Mouse (Mus musculus): ENCODE measurements around the gene Steap1. TPM values are rescaled to one million over a fixed set of nuclear protein-coding genes. Genes with fewer than 3 reads are reported as not detected.

Steap1 gene
- polyA plus RNA-seq, 1 experiment from 2014 or later, result 0.88 TPM

GRCm38 (mm10) chr5:5722217-5722616, 26.9 kb downstream of the Steap1 start:
- Histone ChIP-seq H3K27ac (ENCODE audit: low read depth, low read length) (no peak overlapping the region), H3K4me3 (ENCODE audit: low read depth, low read length) (no peak overlapping the region), H3K4me1 (ENCODE audit: control insufficient read depth, insufficient read depth, low read length) (no peaks in the 10 kb centered on the region), H3K27me3 (ENCODE audit: control insufficient read depth, insufficient read depth, low read length) (no peaks in the 10 kb centered on the region), H3K9ac (replicated peaks; ENCODE audit: low read depth, low read length) (no peak overlapping the region), H3K9me3 (ENCODE audit: control insufficient read depth, low read length) (no peaks in the 10 kb centered on the region), H3K36me3 (ENCODE audit: control insufficient read depth, insufficient read depth, low read length) (no peaks in the 10 kb centered on the region), H3K4me2 (ENCODE audit: low read depth, low read length) (no peak overlapping the region)
- ATAC-seq (ENCODE audit: low read depth), result no peak
- 68% methylated on average over 7 of the region's 7 CpGs for WGBS

DNA sequence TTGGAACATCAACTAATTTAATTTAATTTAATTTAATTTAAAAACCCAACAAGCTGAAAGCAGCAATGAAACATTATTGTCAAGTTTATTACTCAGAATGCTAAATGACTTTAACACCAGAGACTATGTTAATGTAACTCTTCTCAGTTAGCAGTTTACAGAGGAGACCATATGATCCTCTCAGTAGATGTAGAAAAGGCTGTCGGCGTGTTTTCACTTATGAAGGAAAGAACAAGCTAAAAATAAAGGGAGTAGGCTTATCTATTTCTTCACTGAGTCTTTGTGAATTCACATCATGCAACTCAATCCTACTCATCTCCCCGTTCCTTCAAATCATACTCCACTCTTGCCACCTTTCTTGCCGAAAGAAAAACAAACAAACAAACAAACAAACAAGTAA, 38.1 kb downstream of the Steap1 start:
- H3K36me3 ChIP-seq (ENCODE audit: control insufficient read depth, insufficient read depth, low read length), result no peaks in the 10 kb centered on the region
- no peak overlapping the region for H3K27ac ChIP-seq (ENCODE audit: low read depth, low read length)
- no peak overlapping the region for H3K4me2 ChIP-seq (ENCODE audit: low read depth, low read length)
- H3K9me3 ChIP-seq (ENCODE audit: control insufficient read depth, low read length), result no peaks in the 10 kb centered on the region
- H3K9ac ChIP-seq (replicated peaks; ENCODE audit: low read depth, low read length), result no peak overlapping the region
- H3K4me3 ChIP-seq (ENCODE audit: low read depth, low read length), result no peak overlapping the region
- no peaks in the 10 kb centered on the region for H3K4me1 ChIP-seq (ENCODE audit: control insufficient read depth, insufficient read depth, low read length)
- no peak for ATAC-seq (ENCODE audit: low read depth)
- H3K27me3 ChIP-seq (ENCODE audit: control insufficient read depth, insufficient read depth, low read length), result no peaks in the 10 kb centered on the region
- WGBS, result 88% methylated on average over 4 of the region's 4 CpGs

DNA sequence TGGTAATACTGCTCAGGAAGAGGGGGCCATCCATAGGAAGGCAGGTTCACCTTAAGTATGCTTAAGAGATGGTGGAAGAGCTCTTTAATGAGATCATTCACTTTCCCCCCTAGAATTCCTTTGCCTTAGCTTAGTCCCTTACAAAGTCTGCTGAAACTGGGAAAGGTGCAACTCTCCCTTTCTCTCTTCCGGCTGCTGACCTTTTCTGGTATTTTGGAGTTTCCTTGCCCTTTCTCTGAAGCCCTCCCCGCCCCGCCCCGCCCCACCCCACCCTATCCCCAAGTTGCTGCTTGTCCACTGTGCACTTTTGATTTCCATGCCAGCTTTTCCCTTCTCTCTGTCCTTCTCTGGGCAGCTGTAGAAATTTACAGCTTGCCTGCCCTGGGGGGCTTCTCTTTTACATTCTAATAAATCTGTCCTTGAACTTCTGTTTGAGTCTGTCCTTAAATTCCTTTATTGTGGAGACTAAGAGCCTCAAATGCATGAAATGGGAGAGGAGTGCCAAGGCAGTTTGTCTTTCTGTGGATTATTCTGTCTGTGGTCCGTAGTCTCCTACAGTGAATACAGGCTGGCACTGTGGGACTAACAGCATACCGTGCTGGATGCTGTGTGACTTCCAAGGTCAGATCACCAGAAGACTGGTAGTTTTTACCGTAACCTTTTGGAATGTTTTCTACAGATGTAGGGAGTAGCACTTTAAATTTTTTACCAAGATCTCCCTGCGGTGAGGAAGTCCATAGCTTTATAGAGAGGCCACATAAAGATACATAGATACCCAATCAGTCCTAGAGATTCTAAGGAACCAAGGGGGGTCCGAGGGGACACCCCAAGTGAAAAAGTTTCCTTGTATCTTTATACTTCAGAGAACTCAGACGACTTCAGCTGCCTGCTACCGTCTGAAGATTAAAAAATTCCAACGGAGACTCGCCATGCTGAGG, 41.5 kb downstream of the Steap1 start:
- Histone ChIP-seq H3K4me1 (ENCODE audit: control insufficient read depth, insufficient read depth, low read length) (no peaks in the 10 kb centered on the region), H3K4me3 (ENCODE audit: low read depth, low read length) (no peak overlapping the region), H3K36me3 (ENCODE audit: control insufficient read depth, insufficient read depth, low read length) (no peaks in the 10 kb centered on the region), H3K27ac (ENCODE audit: low read depth, low read length) (no peak overlapping the region), H3K9ac (replicated peaks; ENCODE audit: low read depth, low read length) (no peak overlapping the region), H3K9me3 (ENCODE audit: control insufficient read depth, low read length) (no peaks in the 10 kb centered on the region), H3K4me2 (ENCODE audit: low read depth, low read length) (no peak overlapping the region), H3K27me3 (ENCODE audit: control insufficient read depth, insufficient read depth, low read length) (no peaks in the 10 kb centered on the region)
- ATAC-seq (ENCODE audit: low read depth), result peak; percentile 60; the same call in 1 of the 2 replicates
- 44% methylated on average over 13 of the region's 13 CpGs for WGBS

GRCm38 (mm10) chr5:5705019-5705418, 44.1 kb downstream of the Steap1 start:
- H3K4me2 ChIP-seq (ENCODE audit: low read depth, low read length), result no peak overlapping the region
- no peaks in the 10 kb centered on the region for H3K9me3 ChIP-seq (ENCODE audit: control insufficient read depth, low read length)
- H3K27ac ChIP-seq (ENCODE audit: low read depth, low read length), result no peak overlapping the region
- H3K27me3 ChIP-seq (ENCODE audit: control insufficient read depth, insufficient read depth, low read length), result no peaks in the 10 kb centered on the region
- ATAC-seq (ENCODE audit: low read depth), result no peak
- no peak overlapping the region for H3K4me3 ChIP-seq (ENCODE audit: low read depth, low read length)
- H3K36me3 ChIP-seq (ENCODE audit: control insufficient read depth, insufficient read depth, low read length), result no peaks in the 10 kb centered on the region
- no peaks in the 10 kb centered on the region for H3K4me1 ChIP-seq (ENCODE audit: control insufficient read depth, insufficient read depth, low read length)
- H3K9ac ChIP-seq (replicated peaks; ENCODE audit: low read depth, low read length), result no peak overlapping the region
- WGBS, result 25% methylated on average over 2 of the region's 2 CpGs

GRCm38 (mm10) chr5:5700386-5700785, 48.7 kb downstream of the Steap1 start:
- H3K36me3 ChIP-seq (ENCODE audit: control insufficient read depth, insufficient read depth, low read length), result no peaks in the 10 kb centered on the region
- no peak overlapping the region for H3K9ac ChIP-seq (replicated peaks; ENCODE audit: low read depth, low read length)
- H3K4me1 ChIP-seq (ENCODE audit: control insufficient read depth, insufficient read depth, low read length), result no peaks in the 10 kb centered on the region
- no peak overlapping the region for H3K27ac ChIP-seq (ENCODE audit: low read depth, low read length)
- no peak overlapping the region for H3K4me3 ChIP-seq (ENCODE audit: low read depth, low read length)
- WGBS, result 90% methylated on average over 2 of the region's 2 CpGs
- H3K4me2 ChIP-seq (ENCODE audit: low read depth, low read length), result no peak overlapping the region
- no peak for ATAC-seq (ENCODE audit: low read depth)
- no peaks in the 10 kb centered on the region for H3K27me3 ChIP-seq (ENCODE audit: control insufficient read depth, insufficient read depth, low read length)
- H3K9me3 ChIP-seq (ENCODE audit: control insufficient read depth, low read length), result no peaks in the 10 kb centered on the region

DNA sequence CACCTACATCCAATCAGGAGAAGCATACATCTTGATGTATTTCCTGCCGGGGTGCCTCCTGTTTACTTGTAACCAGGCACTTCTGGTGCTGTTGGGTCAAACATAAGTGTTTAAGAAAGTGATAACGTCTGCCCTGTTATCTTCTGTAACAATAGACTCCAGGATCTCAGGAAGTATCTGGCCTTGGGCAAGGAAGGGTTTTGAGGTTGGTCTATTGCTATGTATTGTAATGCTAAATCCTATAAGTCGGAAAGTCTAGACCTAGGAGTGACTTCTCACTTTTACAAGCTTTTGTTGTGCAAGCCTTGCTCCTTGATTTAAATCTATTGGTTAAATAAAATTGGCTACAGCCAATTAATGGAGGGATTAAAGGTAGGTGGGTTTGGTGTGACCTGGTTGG, 50.3 kb downstream of the Steap1 start:
- H3K27me3 ChIP-seq (ENCODE audit: control insufficient read depth, insufficient read depth, low read length), result peaks cover 2% of the 10 kb centered on the region; the same call in 1 of the 2 replicates
- no peak overlapping the region for H3K4me3 ChIP-seq (ENCODE audit: low read depth, low read length)
- no peaks in the 10 kb centered on the region for H3K36me3 ChIP-seq (ENCODE audit: control insufficient read depth, insufficient read depth, low read length)
- ATAC-seq (ENCODE audit: low read depth), result no peak
- WGBS, result 79% methylated on average over 3 of the region's 3 CpGs
- H3K4me1 ChIP-seq (ENCODE audit: control insufficient read depth, insufficient read depth, low read length), result no peaks in the 10 kb centered on the region
- H3K4me2 ChIP-seq (ENCODE audit: low read depth, low read length), result no peak overlapping the region
- no peak overlapping the region for H3K27ac ChIP-seq (ENCODE audit: low read depth, low read length)
- H3K9ac ChIP-seq (replicated peaks; ENCODE audit: low read depth, low read length), result no peak overlapping the region
- H3K9me3 ChIP-seq (ENCODE audit: control insufficient read depth, low read length), result no peaks in the 10 kb centered on the region

DNA sequence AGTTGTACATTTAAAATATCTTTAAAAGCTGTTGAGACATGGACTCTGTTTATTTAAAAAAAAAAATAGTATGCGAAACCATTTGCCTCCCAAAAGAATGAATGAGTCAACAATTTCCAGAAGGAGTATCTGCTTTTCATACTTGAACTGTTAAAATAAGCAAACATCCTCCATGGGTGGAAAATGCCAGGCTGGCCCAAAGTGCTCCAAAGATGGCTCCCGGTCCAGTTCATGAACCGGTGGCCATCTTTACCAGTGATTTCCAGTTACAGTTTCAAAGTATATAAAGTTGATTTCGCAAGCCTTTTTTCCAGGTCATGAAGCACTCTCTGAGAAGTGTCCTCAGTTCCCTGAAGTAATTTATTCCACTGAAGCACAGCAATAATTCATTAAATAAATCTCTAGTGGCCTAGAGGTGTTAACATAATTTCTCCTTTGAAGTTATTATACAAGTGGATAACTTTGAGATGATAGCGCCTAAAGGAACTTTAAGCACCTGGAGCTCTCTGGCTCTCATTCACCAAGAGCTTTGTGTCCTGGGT, 53.7 kb downstream of the Steap1 start:
- no peak for ATAC-seq (ENCODE audit: low read depth)
- Histone ChIP-seq H3K36me3 (ENCODE audit: control insufficient read depth, insufficient read depth, low read length) (no peaks in the 10 kb centered on the region), H3K4me3 (ENCODE audit: low read depth, low read length) (no peak overlapping the region), H3K9me3 (ENCODE audit: control insufficient read depth, low read length) (no peaks in the 10 kb centered on the region), H3K4me1 (ENCODE audit: control insufficient read depth, insufficient read depth, low read length) (peaks cover 6% of the 10 kb centered on the region; the same call in 1 of the 2 replicates), H3K27me3 (ENCODE audit: control insufficient read depth, insufficient read depth, low read length) (peaks cover 2% of the 10 kb centered on the region; the same call in 1 of the 2 replicates), H3K4me2 (ENCODE audit: low read depth, low read length) (no peak overlapping the region), H3K27ac (ENCODE audit: low read depth, low read length) (no peak overlapping the region), H3K9ac (replicated peaks; ENCODE audit: low read depth, low read length) (no peak overlapping the region)
- 79% methylated on average over 5 of the region's 5 CpGs for WGBS

DNA sequence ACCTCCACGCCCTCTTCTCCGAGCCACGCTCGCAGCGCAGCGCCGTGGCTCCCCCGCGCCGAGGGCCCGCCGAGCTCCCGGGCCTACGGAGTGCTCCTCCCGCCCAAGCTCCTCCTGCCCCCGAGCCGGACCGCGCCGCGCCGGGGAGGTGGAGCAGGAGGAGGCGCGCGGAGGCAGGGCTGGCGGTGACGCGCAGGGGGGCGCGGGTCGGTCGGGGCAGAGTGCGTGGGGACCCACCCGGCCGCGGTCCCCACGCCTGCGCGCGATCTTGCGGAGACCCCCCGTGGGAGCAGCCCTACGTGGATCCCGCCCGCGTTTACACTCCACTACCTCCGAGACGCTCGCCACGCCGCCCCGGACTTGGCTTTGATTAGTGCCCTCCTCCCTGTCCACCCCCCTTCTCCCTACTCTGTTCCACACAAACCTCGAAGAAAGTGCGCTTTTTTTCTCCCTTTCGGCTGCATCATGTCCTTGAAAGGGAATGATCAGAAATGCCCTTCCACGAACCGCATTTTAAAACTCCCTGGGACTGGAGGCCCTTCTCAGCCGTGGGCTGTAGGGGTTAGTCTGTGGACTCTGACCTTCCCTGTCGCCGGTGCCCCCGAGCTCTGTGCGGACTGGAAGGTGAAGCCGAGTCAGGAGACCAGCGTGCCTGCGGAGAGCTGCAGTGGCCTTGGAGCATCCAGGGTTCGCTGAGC, 55.0 kb downstream of the Steap1 start, which contains the start of gene Steap2:
Gene Steap2 (minus strand): TSS at position 623 of the 698 bp plus-strand sequence.
- peaks cover 6% of the 10 kb centered on the region; the same call in 1 of the 2 replicates for H3K4me1 ChIP-seq (ENCODE audit: control insufficient read depth, insufficient read depth, low read length)
- H3K9me3 ChIP-seq (ENCODE audit: control insufficient read depth, low read length), result no peaks in the 10 kb centered on the region
- H3K27me3 ChIP-seq (ENCODE audit: control insufficient read depth, insufficient read depth, low read length), result peaks cover 2% of the 10 kb centered on the region; the same call in 1 of the 2 replicates
- peak within 1 kb of the TSS; percentile 80 for H3K4me3 ChIP-seq (ENCODE audit: low read depth, low read length)
- WGBS, result 2% methylated on average over 40 of the region's 66 CpGs
- no peaks in the 10 kb centered on the region for H3K36me3 ChIP-seq (ENCODE audit: control insufficient read depth, insufficient read depth, low read length)
- peak within 1 kb of the TSS; percentile 78 for H3K9ac ChIP-seq (replicated peaks; ENCODE audit: low read depth, low read length)
- H3K4me2 ChIP-seq (ENCODE audit: low read depth, low read length), result peak within 1 kb of the TSS; percentile 89
- ATAC-seq (ENCODE audit: low read depth), result peak; percentile 90
- no peak within 1 kb of the TSS for H3K27ac ChIP-seq (ENCODE audit: low read depth, low read length)

All from neural tube, embryonic 14.5 days (tissue).